In the genomic region with DNA sequence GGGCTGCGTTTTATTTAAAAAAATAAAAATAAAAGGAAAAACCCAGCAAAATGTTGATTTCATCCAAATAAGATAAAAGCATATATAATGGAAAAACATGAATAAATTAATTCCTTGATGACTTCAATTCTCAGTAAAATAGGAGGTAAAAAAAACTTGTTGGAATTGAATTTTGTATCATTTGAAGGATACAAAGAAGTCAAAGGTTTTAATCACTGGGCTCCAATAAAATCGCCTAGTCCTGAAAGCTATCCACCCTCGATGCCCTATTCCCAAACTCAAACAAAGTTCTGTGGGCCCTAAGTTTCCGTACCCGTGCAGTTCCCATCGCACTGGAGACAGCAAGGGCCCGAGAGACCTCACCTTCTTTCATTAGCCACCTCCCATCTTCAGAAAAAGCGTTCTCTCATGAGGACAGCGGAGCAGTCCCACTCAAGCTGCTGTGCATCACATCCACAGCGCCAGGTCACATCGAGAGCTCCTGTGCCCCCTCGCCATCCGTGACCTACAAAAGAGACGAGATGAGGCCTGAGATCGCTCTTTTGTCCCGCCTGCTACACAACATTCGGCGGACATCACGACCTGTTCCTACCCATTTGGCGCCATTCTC, we compare ENCODE assay signal across 8 mouse cellular contexts. TPM values are rescaled to one million over a fixed set of nuclear protein-coding genes. Genes with fewer than 3 reads are reported as not detected.
DNase-seq lines count a peak whose midpoint lies in the region; ATAC-seq and TF ChIP-seq lines count a peak whose summit lies in the region.

No protein-coding gene starts in this region.

- no peak for DNase-seq in heart, postnatal 10 days
- no peak for DNase-seq in ES-E14 (ENCODE audit: low read depth, low spot score)
- DNase-seq in forebrain, embryonic 14.5 days (ENCODE audit: low spot score), result peak; percentile 63
- no peak for DNase-seq in liver, postnatal 0 days
- no peak for DNase-seq in cerebellum, adult 8-10 months
- no peak for DNase-seq in spleen, adult 12 weeks (ENCODE audit: low spot score)
- no peak for DNase-seq in gastrocnemius, postnatal 25 days

- in situ Hi-C loops in ES-E14 (cut with MboI; ENCODE audit: low sequenced_read_pairs in 2 of 2, unreplicated experiment in 2 of 2), result no loop called here

- TF ChIP-seq CTCF in liver, postnatal 0 days (IDR thresholded peaks at IDR 0.05; ENCODE audit: low read depth), result no peak

- no peaks in the 10 kb centered on the region for H3K9me3 ChIP-seq in heart, embryonic 13.5 days
- H3K9me3 ChIP-seq in ES-E14 (ENCODE audit: control insufficient read depth, insufficient read depth, low read depth, low read length), result no peaks in the 10 kb centered on the region
- H3K9me3 ChIP-seq in forebrain, embryonic 14.5 days (replicated peaks; ENCODE audit: control insufficient read depth, low read length), result no peaks in the 10 kb centered on the region
- H3K9me3 ChIP-seq in liver, postnatal 0 days (ENCODE audit: low read length), result no peaks in the 10 kb centered on the region

- no peak for ATAC-seq in heart, embryonic 13.5 days (ENCODE audit: extremely low read depth, insufficient number of reproducible peaks, low FRiP score, low TSS enrichment)
- peak; percentile 57 for ATAC-seq in forebrain, embryonic 14.5 days
- peak; percentile 42 for ATAC-seq in liver, postnatal 0 days

- H3K9ac ChIP-seq in heart, embryonic 13.5 days, result peak overlapping the region; percentile 96
- H3K9ac ChIP-seq in ES-E14 (ENCODE audit: insufficient read depth, low read depth, low read length, poor library complexity, severe bottlenecking), result peak overlapping the region; percentile 97
- H3K9ac ChIP-seq in forebrain, embryonic 14.5 days (ENCODE audit: low read length), result peak overlapping the region; percentile 97
- peak overlapping the region; percentile 83 for H3K9ac ChIP-seq in liver, postnatal 0 days (replicated peaks)

- peaks cover 59% of the 10 kb centered on the region for H3K4me1 ChIP-seq in heart, embryonic 13.5 days
- peaks cover 0 to 11% of the 10 kb centered on the region in 2 experiments; a peak in 2 of 4 replicates for H3K4me1 ChIP-seq in ES-E14 (ENCODE audit: control insufficient read depth in 2 of 2, insufficient read depth in 2 of 2, low read length in 2 of 2, poor library complexity in 1 of 2)
- H3K4me1 ChIP-seq in forebrain, embryonic 14.5 days (ENCODE audit: control insufficient read depth, insufficient read depth, low read length), result peaks cover 40% of the 10 kb centered on the region
- H3K4me1 ChIP-seq in liver, postnatal 0 days (ENCODE audit: insufficient read depth), result peaks cover 34% of the 10 kb centered on the region

- peak overlapping the region; percentile 90 for H3K4me3 ChIP-seq in heart, embryonic 13.5 days
- peak overlapping the region; percentile 82 to 86 for H3K4me3 ChIP-seq in ES-E14 (ENCODE audit: insufficient read depth in 1 of 2, low read depth in 1 of 2, low read length in 2 of 2, poor library complexity in 1 of 2, severe bottlenecking in 1 of 2)
- peak overlapping the region; percentile 74 for H3K4me3 ChIP-seq in forebrain, embryonic 14.5 days (ENCODE audit: low read depth, low read length)
- H3K4me3 ChIP-seq in liver, postnatal 0 days (ENCODE audit: low read depth, low read length), result peak overlapping the region; percentile 69

- no peak for TF ChIP-seq EP300 in liver, postnatal 0 days (IDR thresholded peaks at IDR 0.05; ENCODE audit: low read depth)

- H3K27ac ChIP-seq in heart, embryonic 13.5 days (replicated peaks), result peak overlapping the region; percentile 96
- peak overlapping the region; percentile 69 for H3K27ac ChIP-seq in ES-E14 (ENCODE audit: insufficient read depth, low read depth, low read length, poor library complexity, severe bottlenecking)
- peak overlapping the region; percentile 88 for H3K27ac ChIP-seq in forebrain, embryonic 14.5 days (ENCODE audit: low read depth, low read length)
- H3K27ac ChIP-seq in liver, postnatal 0 days (ENCODE audit: low read depth), result peak overlapping the region; percentile 92

- H3K36me3 ChIP-seq in heart, embryonic 13.5 days, result peaks cover 45% of the 10 kb centered on the region
- H3K36me3 ChIP-seq in ES-E14 (ENCODE audit: control insufficient read depth, insufficient read depth, low read length, poor library complexity, severe bottlenecking), result peaks cover 35% of the 10 kb centered on the region
- peaks cover 40% of the 10 kb centered on the region for H3K36me3 ChIP-seq in forebrain, embryonic 14.5 days (ENCODE audit: control insufficient read depth, insufficient read depth, low read length)
- H3K36me3 ChIP-seq in liver, postnatal 0 days (replicated peaks; ENCODE audit: insufficient read depth, low read length), result peaks cover 17% of the 10 kb centered on the region

- H3K4me2 ChIP-seq in heart, embryonic 13.5 days, result peak overlapping the region; percentile 79
- peak overlapping the region; percentile 97 for H3K4me2 ChIP-seq in forebrain, embryonic 14.5 days (ENCODE audit: low read length)
- peak overlapping the region; percentile 95 for H3K4me2 ChIP-seq in liver, postnatal 0 days (ENCODE audit: low read depth, low read length)

- intact Hi-C loops in heart, postnatal 10 days (cut with DNase I), result loop anchor here (1.0 to 2.0 kb wide), 2 partner anchors 13 to 90 kb away; partner anchors contain the start of genes Cops4 and Sec31a

- H3K27me3 ChIP-seq in heart, embryonic 13.5 days (replicated peaks), result no peaks in the 10 kb centered on the region
- H3K27me3 ChIP-seq in forebrain, embryonic 14.5 days (replicated peaks; ENCODE audit: control insufficient read depth, insufficient read depth, low read length), result no peaks in the 10 kb centered on the region
- H3K27me3 ChIP-seq in liver, postnatal 0 days (ENCODE audit: insufficient read depth, low read length), result no peaks in the 10 kb centered on the region

- under 1% methylated on average over 20 of the region's 20 CpGs for WGBS in heart, embryonic 13.5 days
- under 1% methylated on average over 20 of the region's 20 CpGs for WGBS in forebrain, embryonic 14.5 days
- WGBS in liver, postnatal 0 days (ENCODE audit: insufficient replicate concordance), result under 1% methylated on average over 20 of the region's 20 CpGs

TF ChIP-seq in ES-E14, 5 proteins besides CTCF, POLR2A, EP300 and RAD21:
- no peak for TF ChIP-seq ZNF384 (IDR thresholded peaks at IDR 0.05; ENCODE audit: low read depth, low read length)
- TF ChIP-seq ZC3H11A (IDR thresholded peaks at IDR 0.05; ENCODE audit: borderline replicate concordance, low read depth, low read length), result no peak
- TF ChIP-seq CHD2 (IDR thresholded peaks at IDR 0.05; ENCODE audit: low read depth, low read length), result no peak
- TF ChIP-seq MAFK (IDR thresholded peaks at IDR 0.05; ENCODE audit: insufficient read depth, low read depth, low read length), result no peak
- TF ChIP-seq HCFC1 (IDR thresholded peaks at IDR 0.05; ENCODE audit: borderline replicate concordance, insufficient read depth, low read length), result no peak; the same call in 1 of the 2 replicates
TF ChIP-seq in ES-E14: peak in this region for 0.

RNA-seq across cellular contexts. Expression of gene Sec31a, which starts 12.8 kb away (rescaled TPM):
- polyA plus RNA-seq in heart, embryonic 13.5 days (2015; fragmentation: Nextera tagmentation; extraction: Ambion mirVana), result 137 and 146 TPM in 2 replicates
- total RNA-seq in heart, postnatal 10 days (2021), result 100 to 1,000 TPM; 144 to 150 TPM
- 72.7 and 94.5 TPM in 2 replicates for total RNA-seq in ES-E14 (2012; rRNA removed)
- polyA plus RNA-seq in forebrain, embryonic 14.5 days (2014; fragmentation: Nextera tagmentation; extraction: Ambion mirVana), result 64.5 and 71.3 TPM in 2 replicates
- 54.7 and 55.1 TPM in 2 replicates for polyA plus RNA-seq in liver, postnatal 0 days (2015; fragmentation: Nextera tagmentation; extraction: Ambion mirVana)
- total RNA-seq in gastrocnemius, postnatal 25 days (2021), result 10 to 100 TPM; 61.2 to 65.4 TPM
